Mouse (Mus musculus) cortical plate, adult 2 months (tissue): ENCODE data around the gene Tor4a. TPM values are rescaled to one million over a fixed set of nuclear protein-coding genes. Genes with fewer than 3 reads are reported as not detected.

Source experiments
- H3K27ac ChIP-seq: fragments of 200-500 bp; 2 replicates; pipeline ENCODE4 v1.5.1; 2012; ENCODE audit warnings: low read length, control low read depth, inconsistent platforms; ENCODE audit not compliant: insufficient read depth
- H3K4me1 ChIP-seq: fragments of 200-500 bp; 2 replicates; pipeline ENCODE4 v1.6.1; 2011; ENCODE audit warnings: low read length; ENCODE audit not compliant: control insufficient read depth, insufficient read depth
- H3K4me3 ChIP-seq: fragments of 200-500 bp; 2 replicates; pipeline ENCODE4 v1.5.1; 2011; ENCODE audit warnings: mild to moderate bottlenecking, low read length, control low read depth; ENCODE audit not compliant: insufficient read depth
- CTCF ChIP-seq: fragments of 200-500 bp; IDR thresholded peaks from 2 replicates; pipeline ENCODE4 v1.5.1; 2011; ENCODE audit warnings: mild to moderate bottlenecking, control low read depth, low read length; ENCODE audit not compliant: insufficient read depth; ENCODE audit errors: extremely low read depth
- POLR2A ChIP-seq: fragments of 200-500 bp; IDR thresholded peaks from 2 replicates; pipeline ENCODE4 v1.6.1; 2011; ENCODE audit warnings: mild to moderate bottlenecking, low read length, control low read depth; ENCODE audit not compliant: insufficient read depth; ENCODE audit errors: extremely low read depth
- polyA plus RNA-seq: library from polyadenylated mRNA; depleted of rRNA; stranded (reverse); fragments of >200 nt; gene quantifications from 2 replicates; pipeline ENCODE4 v1.2.3, GENCODE M21; 2012; rRNA removed

Gene Tor4a
- polyA plus RNA-seq: 2.5 TPM in 2 replicates

GRCm38 (mm10) chr2:25196172-25196954 lies at the start of gene Tor4a:
Tor4a (minus strand) TSS chr2:25196886.
- H3K4me1 ChIP-seq: no peaks in the 10 kb centered on the region
- peak within 1 kb of the TSS; percentile 14; the same call in 1 of the 2 replicates for H3K4me3 ChIP-seq
- peak within 1 kb of the TSS; percentile 23 for H3K27ac ChIP-seq
- TF ChIP-seq POLR2A (0 out of 2 replicates have a peak, but pooled peaks have one; percentile 9), CTCF (no peak)

DNA sequence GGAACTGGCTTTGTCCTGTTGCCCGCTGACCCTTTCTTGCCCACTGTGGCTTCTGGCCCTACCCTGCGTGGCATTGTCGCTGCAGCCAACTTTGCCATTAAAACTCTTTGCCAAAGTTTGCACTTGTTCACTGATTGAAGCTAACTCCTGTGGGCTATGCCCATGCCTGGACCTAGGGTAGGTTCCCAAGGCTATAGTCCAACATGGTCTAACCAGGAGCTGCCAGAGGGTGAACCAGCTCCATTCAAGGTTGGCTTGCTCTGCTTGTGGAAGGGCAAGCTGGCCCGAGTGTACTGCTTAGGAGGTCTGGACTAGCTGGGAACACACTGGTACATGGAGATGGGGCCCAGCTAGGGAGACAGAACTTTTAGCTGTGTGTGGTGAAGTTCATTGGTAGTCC lies 47.5 kb upstream of the Tor4a start:
- TF ChIP-seq CTCF (no peak), POLR2A (no peak)
- Histone ChIP-seq H3K4me3 (no peak overlapping the region), H3K27ac (no peak overlapping the region), H3K4me1 (peaks cover 5% of the 10 kb centered on the region)

DNA sequence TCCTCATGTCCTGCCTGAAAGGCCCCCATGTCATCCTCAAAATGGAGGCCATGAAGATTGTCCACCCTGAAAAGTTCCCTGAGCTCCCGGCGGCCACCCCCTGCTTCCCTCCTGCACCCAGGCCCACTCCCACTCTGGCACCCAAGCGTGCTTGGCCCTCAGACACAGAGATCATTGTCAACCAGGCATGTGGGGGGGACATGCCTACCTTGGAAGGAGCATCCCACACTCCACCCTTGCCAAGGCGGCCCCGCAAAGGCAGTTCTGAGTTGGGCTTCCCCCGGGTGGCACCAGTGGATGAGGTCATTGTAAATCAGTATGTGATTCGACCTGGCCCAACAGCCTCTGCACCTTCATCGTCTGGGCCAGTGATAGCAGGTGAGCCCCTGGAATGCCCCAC lies 46.7 kb upstream of the Tor4a start:
- H3K4me3 ChIP-seq: peak overlapping the region; percentile 80
- TF ChIP-seq POLR2A (no peak), CTCF (no peak)
- H3K27ac ChIP-seq: no peak overlapping the region
- peaks cover 5% of the 10 kb centered on the region for H3K4me1 ChIP-seq

DNA sequence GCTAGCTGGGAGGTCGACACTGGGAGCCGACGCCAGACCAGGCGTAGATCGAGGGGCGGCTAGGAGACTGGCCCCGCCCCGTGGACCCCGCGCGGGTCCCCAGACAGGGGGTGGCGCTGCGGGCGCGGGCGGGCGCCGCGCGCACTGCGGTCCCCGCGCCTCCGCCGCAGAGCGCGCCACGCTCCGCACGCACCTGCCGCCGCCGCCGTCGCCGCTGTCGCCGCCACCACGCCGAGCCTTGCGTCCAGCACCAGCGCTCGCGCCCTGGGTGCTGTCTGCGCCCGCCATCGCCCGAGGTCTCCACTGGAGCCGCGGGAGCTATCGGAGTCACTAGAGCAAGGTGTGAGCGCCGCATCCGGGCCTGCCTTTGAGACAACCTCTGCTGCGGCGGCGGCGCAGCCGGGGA lies 45.4 kb upstream of the Tor4a start, which contains the start of the genes Rnf208 and Cysrt1:
Rnf208 (plus strand) TSS at position 155 of the 406 bp plus-strand sequence.
Cysrt1 (minus strand) TSS at position 352 of the 406 bp plus-strand sequence.
- H3K4me1 ChIP-seq: peaks cover 5% of the 10 kb centered on the region
- TF ChIP-seq CTCF: no peak
- peak; percentile 17; the same call in 1 of the 2 replicates for TF ChIP-seq POLR2A
- H3K27ac ChIP-seq: peak within 1 kb of the TSS; percentile 89; the same call in 1 of the 2 replicates
- H3K4me3 ChIP-seq: peak within 1 kb of the TSS; percentile 80

- Histone ChIP-seq H3K4me3 (peak overlapping the region; percentile 80), H3K4me1 (peaks cover 5% of the 10 kb centered on the region), H3K27ac (no peak overlapping the region)
- TF ChIP-seq CTCF (no peak), POLR2A (no peak)
Measured at GRCm38 (mm10) chr2:25241438-25241775, 44.7 kb upstream of the Tor4a start.

DNA sequence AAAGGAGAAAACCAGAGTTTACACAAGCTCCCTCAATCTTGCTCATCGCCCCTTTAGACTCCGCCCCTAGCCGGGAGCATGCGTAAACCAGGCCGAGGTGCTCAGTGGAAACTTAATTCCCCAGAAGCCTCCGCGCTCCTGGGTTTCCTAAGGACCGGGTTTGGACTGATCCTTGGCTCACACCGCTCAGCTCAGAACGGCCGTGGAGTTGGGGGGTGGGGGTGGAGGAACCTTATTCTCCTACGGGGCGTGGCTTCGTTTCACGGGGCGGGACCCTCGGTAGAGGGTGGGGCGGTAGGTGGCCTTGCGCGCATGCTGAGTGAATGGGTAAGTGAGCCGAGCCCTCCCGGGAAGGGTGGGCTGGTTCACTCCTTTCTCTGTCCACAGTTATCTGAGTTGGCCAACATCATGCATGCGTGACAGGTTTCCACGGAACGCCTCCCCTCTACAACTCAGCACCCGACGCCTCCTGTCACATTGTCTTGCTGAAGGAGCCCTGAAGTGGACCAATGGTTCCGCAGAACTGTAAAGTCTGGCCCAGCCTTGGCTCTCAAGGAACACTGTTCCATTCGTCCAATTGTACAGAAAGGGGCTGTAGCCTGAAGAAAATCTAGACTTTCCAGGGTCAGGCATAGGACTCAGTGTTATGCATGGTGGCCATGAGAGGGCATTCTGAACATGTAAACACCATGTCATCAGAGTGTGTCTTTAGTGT lies 44.2 kb upstream of the Tor4a start:
- TF ChIP-seq CTCF (no peak), POLR2A (peak; percentile 41; the same call in 1 of the 2 replicates)
- Histone ChIP-seq H3K27ac (no peak overlapping the region), H3K4me3 (peak overlapping the region; percentile 80), H3K4me1 (peaks cover 5% of the 10 kb centered on the region)

- H3K4me3 ChIP-seq: peak overlapping the region; percentile 80; the same call in 1 of the 2 replicates
- peaks cover 5% of the 10 kb centered on the region for H3K4me1 ChIP-seq
- TF ChIP-seq CTCF (no peak), POLR2A (no peak)
- H3K27ac ChIP-seq: no peak overlapping the region
Measured at GRCm38 (mm10) chr2:25240310-25240709, 43.6 kb upstream of the Tor4a start.

GRCm38 (mm10) chr2:25239766-25240165 lies 43.1 kb upstream of the Tor4a start:
- Histone ChIP-seq H3K4me1 (peaks cover 5% of the 10 kb centered on the region), H3K27ac (no peak overlapping the region), H3K4me3 (no peak overlapping the region)
- no peak for TF ChIP-seq CTCF
- no peak for TF ChIP-seq POLR2A

DNA sequence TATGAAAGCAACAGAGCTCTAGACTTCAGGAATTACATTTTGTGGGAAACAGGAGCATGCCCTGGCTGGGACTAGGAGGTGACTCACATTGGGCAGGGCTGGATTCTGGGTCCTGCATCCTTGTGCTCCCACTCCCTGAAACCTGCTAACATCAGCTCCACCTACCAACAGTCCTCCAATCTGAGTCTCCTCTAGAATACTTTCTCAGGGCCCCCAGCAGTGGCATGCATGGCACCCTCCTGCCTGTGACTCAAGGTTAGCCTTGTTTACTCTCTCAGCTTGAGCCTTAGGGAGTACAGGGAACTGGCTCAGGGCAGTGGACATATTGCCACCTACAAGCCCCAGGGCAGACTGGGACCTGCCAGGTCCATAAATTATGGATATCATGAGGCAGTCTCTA lies 41.4 kb upstream of the Tor4a start:
- Histone ChIP-seq H3K4me3 (no peak overlapping the region), H3K4me1 (peaks cover 3% of the 10 kb centered on the region; the same call in 1 of the 2 replicates), H3K27ac (no peak overlapping the region)
- TF ChIP-seq POLR2A (no peak), CTCF (no peak)
